Mouse (Mus musculus) small intestine, adult 2 months (tissue): ENCODE results near the gene Clca3a1.

Experiments
- CTCF ChIP-seq: fragments of 200-500 bp; IDR thresholded peaks from 2 replicates; pipeline ENCODE4 v1.5.1; 2012; ENCODE audit warnings: low read depth, mild to moderate bottlenecking, control low read depth, inconsistent platforms, low read length, moderate library complexity, mixed read lengths; ENCODE audit not compliant: insufficient replicate concordance, insufficient read length; ENCODE audit errors: extremely low read depth
- POLR2A ChIP-seq: fragments of 200-500 bp; IDR thresholded peaks from 2 replicates; pipeline ENCODE4 v1.6.1; 2012; ENCODE audit warnings: low read depth, mild to moderate bottlenecking, control low read depth, inconsistent platforms, low read length, moderate library complexity

DNA sequence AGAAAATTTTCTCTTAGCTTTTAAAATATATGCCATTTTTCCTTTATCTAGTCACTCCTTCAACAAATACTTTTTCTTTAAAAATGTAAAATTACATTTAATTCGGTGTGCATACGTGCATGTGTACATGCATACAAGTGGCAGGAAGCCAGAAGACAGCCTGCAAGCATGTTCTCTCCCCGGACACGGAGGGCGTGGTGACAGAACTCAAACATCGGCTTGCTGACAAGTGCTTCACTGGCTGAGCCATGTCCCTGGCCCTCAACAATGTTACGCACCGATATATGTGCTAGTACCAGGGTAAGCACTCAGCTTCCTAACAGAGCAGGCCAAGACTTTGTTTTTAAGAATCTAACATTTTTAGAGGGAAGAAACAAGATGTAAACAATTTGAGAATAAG lies 46.2 kb downstream of the Clca3a1 start:
- TF ChIP-seq CTCF (no peak), POLR2A (no peak)
